Mouse (Mus musculus) C2C12 (cell line): ENCODE results near the gene Gucy2g.

ENCODE experiments used
- CTCF ChIP-seq: IDR thresholded peaks from one replicate; pipeline ENCODE4 v1.5.1; 2011; ENCODE audit not compliant: control insufficient read depth, insufficient read depth, insufficient read length
- MAX ChIP-seq: IDR thresholded peaks from one replicate; pipeline ENCODE4 v1.6.1; 2011; ENCODE audit warnings: mild to moderate bottlenecking, control low read depth
- USF1 ChIP-seq: IDR thresholded peaks from one replicate; pipeline ENCODE4 v1.6.1; 2011; ENCODE audit warnings: low read depth, mild to moderate bottlenecking, control low read depth, moderate library complexity

- TF ChIP-seq CTCF: no peak
- no peak for TF ChIP-seq MAX
- no peak for TF ChIP-seq USF1
These were observed 56.6 kb downstream of the Gucy2g start for GRCm38 (mm10) chr19:55184442-55184841.
